Mouse (Mus musculus): ENCODE measurements around the gene Cdc37.

DNA sequence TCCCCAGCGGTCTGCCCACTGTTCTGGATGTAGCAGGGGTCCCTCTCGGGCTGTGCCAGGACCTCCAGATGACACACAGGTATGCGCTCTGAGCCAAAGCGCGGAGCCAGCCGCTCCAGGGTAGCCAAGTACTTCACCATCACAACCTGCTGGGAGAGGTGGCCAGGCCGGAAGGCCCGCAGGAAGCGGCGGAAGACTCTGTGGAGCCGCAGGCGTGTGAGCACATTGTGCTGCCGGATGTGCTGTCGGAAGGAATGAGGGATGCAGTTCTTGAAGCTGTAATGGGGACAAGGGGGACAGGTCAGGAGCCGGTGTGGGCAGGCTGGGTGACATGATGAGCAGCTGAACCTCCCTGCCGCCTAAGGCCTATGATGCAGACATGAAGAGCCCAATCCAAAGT, 28.3 kb downstream of the Cdc37 start:
- TF ChIP-seq CTCF (IDR thresholded peaks at IDR 0.05; ENCODE audit: extremely low read depth, insufficient read depth, low read length), result no peak
- no peak for TF ChIP-seq POLR2A (IDR thresholded peaks at IDR 0.05; ENCODE audit: extremely low read depth, insufficient read depth, low read length)
